Mouse (Mus musculus) hindbrain, embryonic 14.5 days (tissue): ENCODE results near the gene Pstpip1. TPM values are rescaled to one million over a fixed set of nuclear protein-coding genes. Genes with fewer than 3 reads are reported as not detected.

Experiments used
- polyA plus RNA-seq: library from polyadenylated mRNA; unstranded; fragments of >200 nt; fragmentation: Nextera tagmentation; extraction: Ambion mirVana; gene quantifications from 2 replicates; pipeline ENCODE4 v1.2.1, GENCODE M21; 2014

Gene Pstpip1
- polyA plus RNA-seq, 1 experiment from 2014 or later, result 0.84 TPM

Other genes starting within 250 kb of the Pstpip1 start
- gene Scaper, start 151.8 kb upstream of the Pstpip1 start, polyA plus RNA-seq, result 42.1 and 43.5 TPM in 2 replicates
- not detected in 2 replicates for gene 4930563M21Rik, start 79.4 kb upstream of the Pstpip1 start, polyA plus RNA-seq
- 265 and 297 TPM in 2 replicates for gene Rcn2, start 48.1 kb upstream of the Pstpip1 start, polyA plus RNA-seq
- 605 and 634 TPM in 2 replicates for gene Tspan3, start 75.5 kb downstream of the Pstpip1 start, polyA plus RNA-seq